Mouse (Mus musculus): Measurements from ENCODE around the gene Phlpp1. TPM values are rescaled to one million over a fixed set of nuclear protein-coding genes. Genes with fewer than 3 reads are reported as not detected.
A peak's percentile ranks its signal among the peaks of the same experiment; 100 is the strongest.

Gene Phlpp1
- polyA plus RNA-seq, 1 experiment from 2014 or later: 3.8 TPM

- H3K27me3 ChIP-seq (ENCODE audit: control insufficient read depth, insufficient read depth, low read length): no peaks in the 10 kb centered on the region
- H3K9me3 ChIP-seq (ENCODE audit: control insufficient read depth, low read depth, low read length): no peaks in the 10 kb centered on the region
- ATAC-seq (ENCODE audit: insufficient number of reproducible peaks, insufficient read depth, low FRiP score, low read depth): no peak
- H3K4me1 ChIP-seq (ENCODE audit: control insufficient read depth, insufficient read depth, low read length): no peaks in the 10 kb centered on the region
- H3K27ac ChIP-seq (ENCODE audit: low read length): no peak overlapping the region
- H3K36me3 ChIP-seq (ENCODE audit: control insufficient read depth, insufficient read depth, low read length): no peaks in the 10 kb centered on the region
- WGBS: 63% methylated on average over 3 of the region's 3 CpGs
- no peak overlapping the region for H3K9ac ChIP-seq (replicated peaks; ENCODE audit: low read depth, low read length)
- no peak overlapping the region for H3K4me2 ChIP-seq (replicated peaks; ENCODE audit: low read depth, low read length)
- no peak overlapping the region for H3K4me3 ChIP-seq (ENCODE audit: low read depth, low read length)
Observed at GRCm38 (mm10) chr1:106193487-106193886, 21.9 kb downstream of the Phlpp1 start.

GRCm38 (mm10) chr1:106194263-106194662 lies 22.7 kb downstream of the Phlpp1 start:
- Histone ChIP-seq H3K27me3 (ENCODE audit: control insufficient read depth, insufficient read depth, low read length) (no peaks in the 10 kb centered on the region), H3K9me3 (ENCODE audit: control insufficient read depth, low read depth, low read length) (no peaks in the 10 kb centered on the region), H3K27ac (ENCODE audit: low read length) (no peak overlapping the region), H3K36me3 (ENCODE audit: control insufficient read depth, insufficient read depth, low read length) (no peaks in the 10 kb centered on the region), H3K4me3 (ENCODE audit: low read depth, low read length) (no peak overlapping the region), H3K4me2 (replicated peaks; ENCODE audit: low read depth, low read length) (no peak overlapping the region), H3K4me1 (ENCODE audit: control insufficient read depth, insufficient read depth, low read length) (no peaks in the 10 kb centered on the region), H3K9ac (replicated peaks; ENCODE audit: low read depth, low read length) (no peak overlapping the region)
- no peak for ATAC-seq (ENCODE audit: insufficient number of reproducible peaks, insufficient read depth, low FRiP score, low read depth)
- WGBS: 56% methylated on average over 3 of the region's 3 CpGs

GRCm38 (mm10) chr1:106197991-106198390 lies 26.4 kb downstream of the Phlpp1 start:
- Histone ChIP-seq H3K4me1 (ENCODE audit: control insufficient read depth, insufficient read depth, low read length) (peaks cover 8% of the 10 kb centered on the region; the same call in 1 of the 2 replicates), H3K9me3 (ENCODE audit: control insufficient read depth, low read depth, low read length) (no peaks in the 10 kb centered on the region), H3K27me3 (ENCODE audit: control insufficient read depth, insufficient read depth, low read length) (no peaks in the 10 kb centered on the region), H3K27ac (ENCODE audit: low read length) (no peak overlapping the region), H3K9ac (replicated peaks; ENCODE audit: low read depth, low read length) (no peak overlapping the region), H3K4me3 (ENCODE audit: low read depth, low read length) (no peak overlapping the region), H3K36me3 (ENCODE audit: control insufficient read depth, insufficient read depth, low read length) (no peaks in the 10 kb centered on the region), H3K4me2 (replicated peaks; ENCODE audit: low read depth, low read length) (no peak overlapping the region)
- ATAC-seq (ENCODE audit: insufficient number of reproducible peaks, insufficient read depth, low FRiP score, low read depth): no peak
- 72% methylated on average over 5 of the region's 5 CpGs for WGBS

GRCm38 (mm10) chr1:106199109-106199508 lies 27.6 kb downstream of the Phlpp1 start:
- H3K27ac ChIP-seq (ENCODE audit: low read length): no peak overlapping the region

GRCm38 (mm10) chr1:106199686-106200085 lies 28.1 kb downstream of the Phlpp1 start:
- Histone ChIP-seq H3K9me3 (ENCODE audit: control insufficient read depth, low read depth, low read length) (no peaks in the 10 kb centered on the region), H3K9ac (replicated peaks; ENCODE audit: low read depth, low read length) (no peak overlapping the region), H3K27me3 (ENCODE audit: control insufficient read depth, insufficient read depth, low read length) (no peaks in the 10 kb centered on the region), H3K4me2 (replicated peaks; ENCODE audit: low read depth, low read length) (no peak overlapping the region), H3K36me3 (ENCODE audit: control insufficient read depth, insufficient read depth, low read length) (no peaks in the 10 kb centered on the region), H3K4me1 (ENCODE audit: control insufficient read depth, insufficient read depth, low read length) (peaks cover 17% of the 10 kb centered on the region), H3K27ac (ENCODE audit: low read length) (peak overlapping the region; percentile 44; the same call in 1 of the 2 replicates), H3K4me3 (ENCODE audit: low read depth, low read length) (no peak overlapping the region)
- WGBS: 20% methylated on average over 2 of the region's 2 CpGs
- no peak; the same call in 1 of the 2 replicates for ATAC-seq (ENCODE audit: insufficient number of reproducible peaks, insufficient read depth, low FRiP score, low read depth)

More at GRCm38 (mm10) chr1:106199109-106199508, 27.6 kb downstream of the Phlpp1 start:
- WGBS: 75% methylated on average over 4 of the region's 4 CpGs
- no peaks in the 10 kb centered on the region for H3K9me3 ChIP-seq (ENCODE audit: control insufficient read depth, low read depth, low read length)
- peaks cover 13% of the 10 kb centered on the region for H3K4me1 ChIP-seq (ENCODE audit: control insufficient read depth, insufficient read depth, low read length)
- no peak overlapping the region for H3K9ac ChIP-seq (replicated peaks; ENCODE audit: low read depth, low read length)
- no peak overlapping the region for H3K4me3 ChIP-seq (ENCODE audit: low read depth, low read length)
- ATAC-seq (ENCODE audit: insufficient number of reproducible peaks, insufficient read depth, low FRiP score, low read depth): no peak
- no peak overlapping the region for H3K4me2 ChIP-seq (replicated peaks; ENCODE audit: low read depth, low read length)
- no peaks in the 10 kb centered on the region for H3K36me3 ChIP-seq (ENCODE audit: control insufficient read depth, insufficient read depth, low read length)
- H3K27me3 ChIP-seq (ENCODE audit: control insufficient read depth, insufficient read depth, low read length): no peaks in the 10 kb centered on the region

- Histone ChIP-seq H3K36me3 (ENCODE audit: control insufficient read depth, insufficient read depth, low read length) (no peaks in the 10 kb centered on the region), H3K4me3 (ENCODE audit: low read depth, low read length) (no peak overlapping the region), H3K27ac (ENCODE audit: low read length) (no peak overlapping the region), H3K27me3 (ENCODE audit: control insufficient read depth, insufficient read depth, low read length) (no peaks in the 10 kb centered on the region), H3K4me1 (ENCODE audit: control insufficient read depth, insufficient read depth, low read length) (peaks cover 17% of the 10 kb centered on the region), H3K9ac (replicated peaks; ENCODE audit: low read depth, low read length) (no peak overlapping the region), H3K9me3 (ENCODE audit: control insufficient read depth, low read depth, low read length) (no peaks in the 10 kb centered on the region), H3K4me2 (replicated peaks; ENCODE audit: low read depth, low read length) (no peak overlapping the region)
- no peak for ATAC-seq (ENCODE audit: insufficient number of reproducible peaks, insufficient read depth, low FRiP score, low read depth)
- 89% methylated on average over 1 of the region's 1 CpGs for WGBS
Observed at GRCm38 (mm10) chr1:106201025-106201424, 29.5 kb downstream of the Phlpp1 start.

- Histone ChIP-seq H3K36me3 (ENCODE audit: control insufficient read depth, insufficient read depth, low read length) (no peaks in the 10 kb centered on the region), H3K4me2 (replicated peaks; ENCODE audit: low read depth, low read length) (no peak overlapping the region), H3K9ac (replicated peaks; ENCODE audit: low read depth, low read length) (no peak overlapping the region), H3K4me1 (ENCODE audit: control insufficient read depth, insufficient read depth, low read length) (peaks cover 17% of the 10 kb centered on the region), H3K27me3 (ENCODE audit: control insufficient read depth, insufficient read depth, low read length) (no peaks in the 10 kb centered on the region), H3K9me3 (ENCODE audit: control insufficient read depth, low read depth, low read length) (no peaks in the 10 kb centered on the region), H3K27ac (ENCODE audit: low read length) (no peak overlapping the region), H3K4me3 (ENCODE audit: low read depth, low read length) (no peak overlapping the region)
- ATAC-seq (ENCODE audit: insufficient number of reproducible peaks, insufficient read depth, low FRiP score, low read depth): no peak
- WGBS: 85% methylated on average over 4 of the region's 4 CpGs
Observed at GRCm38 (mm10) chr1:106201929-106202328, 30.4 kb downstream of the Phlpp1 start.

GRCm38 (mm10) chr1:106203942-106204341 lies 32.4 kb downstream of the Phlpp1 start:
- Histone ChIP-seq H3K4me1 (ENCODE audit: control insufficient read depth, insufficient read depth, low read length) (peaks cover 17% of the 10 kb centered on the region), H3K36me3 (ENCODE audit: control insufficient read depth, insufficient read depth, low read length) (no peaks in the 10 kb centered on the region), H3K9me3 (ENCODE audit: control insufficient read depth, low read depth, low read length) (no peaks in the 10 kb centered on the region), H3K4me2 (replicated peaks; ENCODE audit: low read depth, low read length) (no peak overlapping the region), H3K9ac (replicated peaks; ENCODE audit: low read depth, low read length) (no peak overlapping the region), H3K27ac (ENCODE audit: low read length) (peak overlapping the region; percentile 10; the same call in 1 of the 2 replicates), H3K27me3 (ENCODE audit: control insufficient read depth, insufficient read depth, low read length) (no peaks in the 10 kb centered on the region), H3K4me3 (ENCODE audit: low read depth, low read length) (no peak overlapping the region)
- WGBS: 62% methylated on average over 3 of the region's 3 CpGs
- no peak for ATAC-seq (ENCODE audit: insufficient number of reproducible peaks, insufficient read depth, low FRiP score, low read depth)

- no peak overlapping the region for H3K4me3 ChIP-seq (ENCODE audit: low read depth, low read length)
- H3K9me3 ChIP-seq (ENCODE audit: control insufficient read depth, low read depth, low read length): no peaks in the 10 kb centered on the region
- WGBS: 42% methylated on average over 3 of the region's 3 CpGs
- ATAC-seq (ENCODE audit: insufficient number of reproducible peaks, insufficient read depth, low FRiP score, low read depth): 0 out of 2 replicates have a peak, but pooled peaks have one; percentile 59
- no peak overlapping the region for H3K4me2 ChIP-seq (replicated peaks; ENCODE audit: low read depth, low read length)
- H3K4me1 ChIP-seq (ENCODE audit: control insufficient read depth, insufficient read depth, low read length): peaks cover 20% of the 10 kb centered on the region
- no peaks in the 10 kb centered on the region for H3K36me3 ChIP-seq (ENCODE audit: control insufficient read depth, insufficient read depth, low read length)
- H3K9ac ChIP-seq (replicated peaks; ENCODE audit: low read depth, low read length): no peak overlapping the region
- no peak overlapping the region for H3K27ac ChIP-seq (ENCODE audit: low read length)
- no peaks in the 10 kb centered on the region for H3K27me3 ChIP-seq (ENCODE audit: control insufficient read depth, insufficient read depth, low read length)
Observed at GRCm38 (mm10) chr1:106204350-106204749, 32.8 kb downstream of the Phlpp1 start.

Data from stomach, embryonic 14.5 days (tissue).